Comparison of ENCODE assay signal across 12 mouse cellular contexts in genomic region chr2:166001362-166001761, GRCm38 (mm10). TPM values are rescaled to one million over a fixed set of nuclear protein-coding genes. Genes with fewer than 3 reads are reported as not detected.
A peak's percentile ranks its signal among the peaks of the same experiment; 100 is the strongest.
DNase-seq lines count a peak whose midpoint lies in the region; ATAC-seq and TF ChIP-seq lines count a peak whose summit lies in the region.
"Had no signal": no experiment of that assay in that cellular context is flagged by ENCODE, and none has a peak within 500 bp of the region (broad histone marks: within the 10 kb centered on the region; RNA-seq: fewer than 3 reads in every experiment).

No protein-coding gene starts in this region.

- no peak for DNase-seq in hindbrain, embryonic 11.5 days (ENCODE audit: low spot score)
- DNase-seq in hindbrain, embryonic 14.5 days (ENCODE audit: low spot score) = no peak
- no peak for DNase-seq in thymus, adult 2 months
- no peak for DNase-seq in thymus, postnatal 36 days
- no peak for DNase-seq in yolk sac, embryonic 10.5 days (ENCODE audit: low spot score)
- no peak for DNase-seq in gastrocnemius, postnatal 14 days
- DNase-seq: adrenal gland, postnatal 10 days; cerebellum, postnatal 10 days had no signal

- intact Hi-C loops in gastrocnemius, postnatal 14 days (cut with DNase I; ENCODE audit: low total_unique reads) = no loop called here

- H3K36me3 ChIP-seq in hindbrain, embryonic 11.5 days (ENCODE audit: control insufficient read depth, insufficient read depth, low read length) = no peaks in the 10 kb centered on the region
- H3K36me3 ChIP-seq in hindbrain, embryonic 14.5 days (replicated peaks; ENCODE audit: control insufficient read depth, insufficient read depth) = no peaks in the 10 kb centered on the region
- no peaks in the 10 kb centered on the region for H3K36me3 ChIP-seq in thymus, adult 2 months (ENCODE audit: control insufficient read depth, insufficient read depth, low read length)
- H3K36me3 ChIP-seq in forebrain, embryonic 16.5 days (ENCODE audit: control insufficient read depth, insufficient read depth) = no peaks in the 10 kb centered on the region
- no peaks in the 10 kb centered on the region for H3K36me3 ChIP-seq in intestine, postnatal 0 days (ENCODE audit: control insufficient read depth, insufficient read depth)
- H3K36me3 ChIP-seq: G1E had no signal

- WGBS in hindbrain, embryonic 11.5 days = 38% methylated on average over 2 of the region's 2 CpGs
- WGBS in hindbrain, embryonic 14.5 days = 26% methylated on average over 2 of the region's 2 CpGs
- WGBS in thymus, adult 2 months = 53% methylated on average over 2 of the region's 2 CpGs
- WGBS in forebrain, embryonic 16.5 days = 40% methylated on average over 2 of the region's 2 CpGs
- WGBS in intestine, postnatal 0 days = 48% methylated on average over 2 of the region's 2 CpGs

- no peaks in the 10 kb centered on the region for H3K9me3 ChIP-seq in hindbrain, embryonic 11.5 days (ENCODE audit: control insufficient read depth, low read length)
- H3K9me3 ChIP-seq in hindbrain, embryonic 14.5 days (ENCODE audit: control insufficient read depth, low read length) = no peaks in the 10 kb centered on the region
- H3K9me3 ChIP-seq in forebrain, embryonic 16.5 days (ENCODE audit: control insufficient read depth, low read length) = no peaks in the 10 kb centered on the region
- H3K9me3 ChIP-seq in intestine, postnatal 0 days (ENCODE audit: control insufficient read depth) = no peaks in the 10 kb centered on the region
- H3K9me3 ChIP-seq: G1E had no signal

- H3K4me3 ChIP-seq in hindbrain, embryonic 11.5 days (ENCODE audit: low read depth, low read length) = no peak overlapping the region
- H3K4me3 ChIP-seq in hindbrain, embryonic 14.5 days (replicated peaks; ENCODE audit: low read length) = no peak overlapping the region
- no peak overlapping the region for H3K4me3 ChIP-seq in thymus, adult 2 months (ENCODE audit: control insufficient read depth, insufficient read depth, low read length)
- H3K4me3 ChIP-seq in forebrain, embryonic 16.5 days (replicated peaks; ENCODE audit: low read length) = no peak overlapping the region
- H3K4me3 ChIP-seq in intestine, postnatal 0 days (ENCODE audit: low read depth, low read length) = no peak overlapping the region

- H3K9ac ChIP-seq in hindbrain, embryonic 11.5 days (ENCODE audit: low read depth, low read length) = no peak overlapping the region
- no peak overlapping the region for H3K9ac ChIP-seq in hindbrain, embryonic 14.5 days
- no peak overlapping the region for H3K9ac ChIP-seq in forebrain, embryonic 16.5 days (replicated peaks; ENCODE audit: low read depth, low read length)
- H3K9ac ChIP-seq in intestine, postnatal 0 days (ENCODE audit: low read depth, low read length) = no peak overlapping the region

- no peaks in the 10 kb centered on the region; the same call in 1 of the 2 replicates for H3K4me1 ChIP-seq in hindbrain, embryonic 11.5 days (replicated peaks; ENCODE audit: control insufficient read depth, insufficient read depth, low read length)
- peaks cover 21% of the 10 kb centered on the region for H3K4me1 ChIP-seq in hindbrain, embryonic 14.5 days (replicated peaks; ENCODE audit: control insufficient read depth, insufficient read depth, low read length)
- H3K4me1 ChIP-seq in thymus, adult 2 months (replicated peaks; ENCODE audit: control insufficient read depth, insufficient read depth, low read length) = peaks cover 20% of the 10 kb centered on the region
- peaks cover 14% of the 10 kb centered on the region for H3K4me1 ChIP-seq in forebrain, embryonic 16.5 days (replicated peaks; ENCODE audit: control insufficient read depth, insufficient read depth, low read length)
- H3K4me1 ChIP-seq in intestine, postnatal 0 days (replicated peaks; ENCODE audit: control insufficient read depth, insufficient read depth, low read length) = no peaks in the 10 kb centered on the region

- peak overlapping the region; percentile 75 for H3K27ac ChIP-seq in hindbrain, embryonic 11.5 days (ENCODE audit: low read depth, low read length)
- no peak overlapping the region for H3K27ac ChIP-seq in hindbrain, embryonic 14.5 days
- H3K27ac ChIP-seq in thymus, adult 2 months (ENCODE audit: control insufficient read depth, insufficient read depth, low read length) = peak overlapping the region; percentile 19; the same call in 1 of the 2 replicates
- H3K27ac ChIP-seq in forebrain, embryonic 16.5 days (ENCODE audit: low read length) = peak overlapping the region; percentile 73; the same call in 1 of the 2 replicates
- no peak overlapping the region for H3K27ac ChIP-seq in intestine, postnatal 0 days (ENCODE audit: low read depth, low read length)

- TF ChIP-seq POLR2A in thymus, adult 2 months (IDR thresholded peaks at IDR 0.05; ENCODE audit: control insufficient read depth, extremely low read depth, insufficient read depth, low read length, poor library complexity) = no peak

- no peak for ATAC-seq in hindbrain, embryonic 11.5 days (ENCODE audit: low FRiP score)
- no peak for ATAC-seq in hindbrain, embryonic 14.5 days (ENCODE audit: low FRiP score)
- ATAC-seq in forebrain, embryonic 16.5 days = 0 out of 2 replicates have a peak, but pooled peaks have one; percentile 28
- no peak for ATAC-seq in intestine, postnatal 0 days

- TF ChIP-seq CTCF in thymus, adult 2 months (IDR thresholded peaks at IDR 0.05; ENCODE audit: borderline replicate concordance, control insufficient read depth, extremely low read depth, insufficient read depth, low read length, poor library complexity) = no peak
- no peak for TF ChIP-seq CTCF in intestine, postnatal 0 days (IDR thresholded peaks at IDR 0.05; ENCODE audit: low read depth)

- H3K27me3 ChIP-seq in hindbrain, embryonic 11.5 days (ENCODE audit: control insufficient read depth, insufficient read depth, low read length) = no peaks in the 10 kb centered on the region
- no peaks in the 10 kb centered on the region for H3K27me3 ChIP-seq in hindbrain, embryonic 14.5 days (ENCODE audit: control insufficient read depth, insufficient read depth, low read length)
- H3K27me3 ChIP-seq in thymus, adult 2 months (ENCODE audit: control insufficient read depth, insufficient read depth, low read length) = no peaks in the 10 kb centered on the region
- no peaks in the 10 kb centered on the region for H3K27me3 ChIP-seq in forebrain, embryonic 16.5 days (replicated peaks; ENCODE audit: control insufficient read depth, insufficient read depth, low read length)
- no peaks in the 10 kb centered on the region for H3K27me3 ChIP-seq in intestine, postnatal 0 days (replicated peaks; ENCODE audit: control insufficient read depth, insufficient read depth, low read length)

- H3K4me2 ChIP-seq in hindbrain, embryonic 11.5 days (replicated peaks; ENCODE audit: low read depth, low read length) = no peak overlapping the region
- no peak overlapping the region for H3K4me2 ChIP-seq in hindbrain, embryonic 14.5 days (replicated peaks)
- no peak overlapping the region for H3K4me2 ChIP-seq in forebrain, embryonic 16.5 days (ENCODE audit: low read length)
- no peak overlapping the region for H3K4me2 ChIP-seq in intestine, postnatal 0 days (replicated peaks; ENCODE audit: low read depth)
- H3K4me2 ChIP-seq: liver, embryonic 11.5 days had no signal

RNA-seq across cellular contexts. Expression of gene Ncoa3, which starts 8.9 kb away (rescaled TPM):
- 16.7 and 17.1 TPM in 2 replicates for polyA plus RNA-seq in hindbrain, embryonic 11.5 days (2014; fragmentation: Nextera tagmentation; extraction: Ambion mirVana)
- polyA plus RNA-seq in hindbrain, embryonic 14.5 days (2014; fragmentation: Nextera tagmentation; extraction: Ambion mirVana) = 15.5 and 18.1 TPM in 2 replicates
- polyA plus RNA-seq in thymus, adult 2 months (2012; rRNA removed) = 70.0 and 73.4 TPM in 2 replicates
- 10.6 and 11.3 TPM in 2 replicates for polyA plus RNA-seq in forebrain, embryonic 16.5 days (2015; fragmentation: Nextera tagmentation; extraction: Ambion mirVana)
- polyA plus RNA-seq in intestine, postnatal 0 days (2015; fragmentation: Nextera tagmentation; extraction: Ambion mirVana) = 4.7 and 5.7 TPM in 2 replicates
- total RNA-seq in gastrocnemius, postnatal 14 days (2021) = 10 to 100 TPM; 11.1 to 13.9 TPM

Comparison
In these comparisons a context has a peak if more than half of its experiments do, and no peak if none do; other contexts are left out.
1. H3K27ac ChIP-seq: peak in hindbrain, embryonic 11.5 days (single experiment), thymus, adult 2 months (single experiment) and forebrain, embryonic 16.5 days (single experiment); none in hindbrain, embryonic 14.5 days (single experiment) and intestine, postnatal 0 days (single experiment).